Mouse (Mus musculus) embryonic facial prominence, embryonic 10.5 days (tissue): ENCODE data around the gene Frs3. TPM values are rescaled to one million over a fixed set of nuclear protein-coding genes. Genes with fewer than 3 reads are reported as not detected.
A peak's percentile ranks its signal among the peaks of the same experiment; 100 is the strongest.

Source experiments
- DNase-seq: peaks from one replicate; pipeline ENCODE4 v3.0.0-alpha.2; 2017; ENCODE audit warnings: low spot score
- H3K27ac ChIP-seq: fragments of 300-500 bp; sonication (generic); replicated peaks from 2 replicates; pipeline ENCODE4 v1.5.1; 2016; ENCODE audit warnings: mild to moderate bottlenecking
- H3K27me3 ChIP-seq: fragments of 300-500 bp; sonication (generic); replicated peaks from 2 replicates; pipeline ENCODE4 v1.6.1; 2016; ENCODE audit warnings: low read depth, mild to moderate bottlenecking; ENCODE audit not compliant: poor library complexity, severe bottlenecking
- H3K36me3 ChIP-seq: fragments of 300-500 bp; sonication (generic); replicated peaks from 2 replicates; pipeline ENCODE4 v1.6.1; 2016; ENCODE audit warnings: mild to moderate bottlenecking, moderate library complexity
- H3K4me1 ChIP-seq: fragments of 300-500 bp; sonication (generic); 2 replicates; pipeline ENCODE4 v1.6.1; 2016
- H3K4me3 ChIP-seq: fragments of 300-500 bp; sonication (generic); 2 replicates; pipeline ENCODE4 v1.5.1; 2016; ENCODE audit warnings: mild to moderate bottlenecking, moderate library complexity
- H3K9me3 ChIP-seq: fragments of 300-500 bp; sonication (generic); 2 replicates; pipeline ENCODE4 v1.6.1; 2016; ENCODE audit warnings: mild to moderate bottlenecking
- WGBS: fragments of 180-500 bp; shearing (Covaris S2); methylation state at CpG from one replicate; pipeline ENCODE4 v1.1.7; 2016; 5-methylcytosine and 5-hydroxymethylcytosine counted together
- polyA plus RNA-seq: library from polyadenylated mRNA; unstranded; fragments of >200 nt; fragmentation: Nextera tagmentation; extraction: Ambion mirVana; gene quantifications from 2 replicates; pipeline ENCODE4 v1.2.1, GENCODE M21; 2016

The Frs3 gene
- polyA plus RNA-seq, 1 experiment from 2014 or later: 7.3 TPM

- no peak for DNase-seq
- Histone ChIP-seq H3K4me3 (peak overlapping the region; percentile 63), H3K27me3 (peaks cover 44% of the 10 kb centered on the region), H3K9me3 (no peaks in the 10 kb centered on the region), H3K4me1 (peaks cover 26% of the 10 kb centered on the region), H3K36me3 (peaks cover 22% of the 10 kb centered on the region), H3K27ac (peak overlapping the region; percentile 71; the same call in 1 of the 2 replicates)
- WGBS: 8% methylated on average over 14 of the region's 14 CpGs
Measured at GRCm38 (mm10) chr17:47671988-47672310, 16.9 kb upstream of the Frs3 start.

GRCm38 (mm10) chr17:47672311-47673111 is 16.3 kb upstream of the Frs3 start:
- peaks cover 25% of the 10 kb centered on the region for H3K36me3 ChIP-seq
- H3K27me3 ChIP-seq: peaks cover 44% of the 10 kb centered on the region
- peak overlapping the region; percentile 63 for H3K4me3 ChIP-seq
- no peaks in the 10 kb centered on the region for H3K9me3 ChIP-seq
- H3K27ac ChIP-seq: peak overlapping the region; percentile 71; the same call in 1 of the 2 replicates
- H3K4me1 ChIP-seq: peaks cover 26% of the 10 kb centered on the region
- peak; percentile 83 for DNase-seq
- 3% methylated on average over 68 of the region's 68 CpGs for WGBS

- Histone ChIP-seq H3K4me3 (no peak overlapping the region), H3K9me3 (no peaks in the 10 kb centered on the region), H3K4me1 (peaks cover 26% of the 10 kb centered on the region), H3K36me3 (peaks cover 63% of the 10 kb centered on the region), H3K27me3 (peaks cover 23% of the 10 kb centered on the region), H3K27ac (0 out of 2 replicates have a peak overlapping the region, but pooled peaks have one; percentile 4)
- peak; percentile 72 for DNase-seq
- 22% methylated on average over 9 of the region's 9 CpGs for WGBS
Measured at GRCm38 (mm10) chr17:47676581-47676980, 12.2 kb upstream of the Frs3 start.

GRCm38 (mm10) chr17:47678238-47678637 is 10.6 kb upstream of the Frs3 start:
- DNase-seq: no peak
- peaks cover 7% of the 10 kb centered on the region for H3K27me3 ChIP-seq
- H3K4me3 ChIP-seq: no peak overlapping the region
- no peak overlapping the region for H3K27ac ChIP-seq
- WGBS: 88% methylated on average over 5 of the region's 5 CpGs
- no peaks in the 10 kb centered on the region for H3K9me3 ChIP-seq
- H3K36me3 ChIP-seq: peaks cover 74% of the 10 kb centered on the region
- H3K4me1 ChIP-seq: peaks cover 12% of the 10 kb centered on the region

- no peak for DNase-seq
- Histone ChIP-seq H3K27ac (no peak overlapping the region), H3K27me3 (peaks cover 2% of the 10 kb centered on the region), H3K9me3 (no peaks in the 10 kb centered on the region), H3K4me3 (no peak overlapping the region), H3K36me3 (peaks cover 78% of the 10 kb centered on the region), H3K4me1 (peaks cover 8% of the 10 kb centered on the region)
- 87% methylated on average over 5 of the region's 5 CpGs for WGBS
Measured at GRCm38 (mm10) chr17:47678702-47679101, 10.1 kb upstream of the Frs3 start.

GRCm38 (mm10) chr17:47682836-47683235 is 6.0 kb upstream of the Frs3 start:
- Histone ChIP-seq H3K27me3 (no peaks in the 10 kb centered on the region), H3K36me3 (peaks cover 83% of the 10 kb centered on the region), H3K27ac (no peak overlapping the region), H3K4me3 (no peak overlapping the region), H3K9me3 (no peaks in the 10 kb centered on the region), H3K4me1 (peaks cover 13% of the 10 kb centered on the region)
- WGBS: 85% methylated on average over 4 of the region's 4 CpGs
- DNase-seq: no peak

GRCm38 (mm10) chr17:47687409-47688343 is 1.2 kb upstream of the Frs3 start:
- DNase-seq: peak; percentile 97

GRCm38 (mm10) chr17:47688344-47688607 is 554 bp upstream of the Frs3 start, which contains the start of gene Tomm6:
Tomm6 (minus strand) TSS chr17:47688386.
- no peak for DNase-seq
- Histone ChIP-seq H3K4me1 (peaks cover 29% of the 10 kb centered on the region), H3K4me3 (peak within 1 kb of the TSS; percentile 76), H3K9me3 (no peaks in the 10 kb centered on the region), H3K27ac (peak within 1 kb of the TSS; percentile 86), H3K36me3 (peaks cover 32% of the 10 kb centered on the region), H3K27me3 (peaks cover 39% of the 10 kb centered on the region)
- under 1% methylated on average over 9 of the region's 9 CpGs for WGBS

More at GRCm38 (mm10) chr17:47687409-47688343, 1.2 kb upstream of the Frs3 start:
- Histone ChIP-seq H3K9me3 (no peaks in the 10 kb centered on the region), H3K4me3 (peak overlapping the region; percentile 76), H3K36me3 (peaks cover 38% of the 10 kb centered on the region), H3K27ac (peak overlapping the region; percentile 86), H3K4me1 (peaks cover 28% of the 10 kb centered on the region), H3K27me3 (peaks cover 33% of the 10 kb centered on the region)
- WGBS: 1% methylated on average over 70 of the region's 70 CpGs

GRCm38 (mm10) chr17:47689894-47690293 is 1.1 kb downstream of the Frs3 start:
- WGBS: 79% methylated on average over 8 of the region's 8 CpGs
- peaks cover 44% of the 10 kb centered on the region for H3K4me1 ChIP-seq
- peak overlapping the region; percentile 76 for H3K4me3 ChIP-seq
- peaks cover 46% of the 10 kb centered on the region for H3K27me3 ChIP-seq
- peaks cover 16% of the 10 kb centered on the region for H3K36me3 ChIP-seq
- no peaks in the 10 kb centered on the region for H3K9me3 ChIP-seq
- DNase-seq: no peak
- no peak overlapping the region for H3K27ac ChIP-seq

GRCm38 (mm10) chr17:47691650-47692049 is 2.8 kb downstream of the Frs3 start:
- H3K4me1 ChIP-seq: peaks cover 46% of the 10 kb centered on the region
- no peak overlapping the region for H3K27ac ChIP-seq
- no peak overlapping the region for H3K4me3 ChIP-seq
- DNase-seq: no peak
- no peaks in the 10 kb centered on the region for H3K9me3 ChIP-seq
- H3K36me3 ChIP-seq: no peaks in the 10 kb centered on the region; the same call in 1 of the 2 replicates
- H3K27me3 ChIP-seq: peaks cover 56% of the 10 kb centered on the region
- WGBS: 94% methylated on average over 3 of the region's 3 CpGs

GRCm38 (mm10) chr17:47693671-47694441 is 5.0 kb downstream of the Frs3 start:
- H3K9me3 ChIP-seq: no peaks in the 10 kb centered on the region
- peaks cover 6% of the 10 kb centered on the region; the same call in 1 of the 2 replicates for H3K36me3 ChIP-seq
- no peak for DNase-seq
- peaks cover 63% of the 10 kb centered on the region for H3K27me3 ChIP-seq
- peak overlapping the region; percentile 90; the same call in 1 of the 2 replicates for H3K27ac ChIP-seq
- WGBS: 35% methylated on average over 13 of the region's 13 CpGs
- H3K4me1 ChIP-seq: peaks cover 36% of the 10 kb centered on the region
- H3K4me3 ChIP-seq: peak overlapping the region; percentile 85

GRCm38 (mm10) chr17:47694442-47694502 is 5.4 kb downstream of the Frs3 start, which contains the start of gene Gm21981:
Gm21981 (minus strand) TSS chr17:47694455.
- WGBS: 0% methylated on average over 3 of the region's 3 CpGs
- Histone ChIP-seq H3K36me3 (peaks cover 10% of the 10 kb centered on the region), H3K9me3 (no peaks in the 10 kb centered on the region), H3K27ac (peak within 1 kb of the TSS; percentile 90), H3K4me3 (peak within 1 kb of the TSS; percentile 85), H3K4me1 (peaks cover 32% of the 10 kb centered on the region), H3K27me3 (peaks cover 63% of the 10 kb centered on the region)
- no peak for DNase-seq
